Mouse (Mus musculus) heart, postnatal 0 days (tissue): ENCODE measurements around the gene Creb5.

Experiments
- CTCF ChIP-seq: IDR thresholded peaks from 2 replicates; pipeline ENCODE4 v1.5.1; 2016; ENCODE audit warnings: antibody characterized with exemption, control low read depth, low read depth
- EP300 ChIP-seq: IDR thresholded peaks from 2 replicates; pipeline ENCODE4 v1.6.1; 2016; ENCODE audit warnings: antibody characterized with exemption, low read depth

- TF ChIP-seq CTCF (no peak), EP300 (no peak)
Observed at GRCm38 (mm10) chr6:53730487-53730886, 443.4 kb downstream of the Creb5 start.
